Comparison of ENCODE assay signal across 27 mouse cellular contexts in the genomic region with DNA sequence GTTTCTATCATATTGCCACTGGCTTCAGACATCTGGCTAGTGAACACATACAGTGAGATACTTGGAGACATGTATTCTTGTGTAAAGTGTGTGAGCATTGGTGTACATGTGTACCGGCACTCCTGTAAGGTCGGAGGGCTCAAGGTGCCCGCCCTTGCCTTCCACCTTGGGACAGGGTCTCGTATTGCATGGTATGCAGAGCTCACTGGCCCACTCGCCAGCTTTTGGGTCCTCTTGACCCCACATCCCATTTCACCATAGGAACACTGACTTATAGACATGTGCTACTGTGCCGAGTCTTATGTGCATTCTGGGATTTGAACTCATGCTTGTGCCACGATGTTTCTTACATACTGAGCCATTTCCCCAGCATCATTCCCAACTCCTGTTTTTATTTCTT. TPM values are rescaled to one million over a fixed set of nuclear protein-coding genes. Genes with fewer than 3 reads are reported as not detected.
DNase-seq lines count a peak whose midpoint lies in the region; ATAC-seq and TF ChIP-seq lines count a peak whose summit lies in the region.
"Had no signal": no experiment of that assay in that cellular context is flagged by ENCODE, and none has a peak within 500 bp of the region (broad histone marks: within the 10 kb centered on the region; RNA-seq: fewer than 3 reads in every experiment).

No protein-coding gene starts in this region.

- no peak overlapping the region for H3K4me3 ChIP-seq in kidney, postnatal 0 days (replicated peaks; ENCODE audit: low read depth, low read length)
- H3K4me3 ChIP-seq in midbrain, embryonic 11.5 days (ENCODE audit: low read depth, low read length) = no peak overlapping the region
- H3K4me3 ChIP-seq in midbrain, embryonic 16.5 days (ENCODE audit: low read depth, low read length) = no peak overlapping the region
- H3K4me3 ChIP-seq in CH12.LX (replicated peaks in 1 of 3; ENCODE audit: low read depth in 2 of 3, low read length in 2 of 3, poor library complexity in 1 of 3) = no peak overlapping the region
- H3K4me3 ChIP-seq in stomach, postnatal 0 days (ENCODE audit: low read depth, low read length) = no peak overlapping the region
- H3K4me3 ChIP-seq: embryonic facial prominence, embryonic 13.5 days; embryonic facial prominence, embryonic 15.5 days; erythroblast, embryonic 14.5 days; forebrain, embryonic 10.5 days; forebrain, embryonic 12.5 days had no signal

- TF ChIP-seq EP300 in CH12.LX (IDR thresholded peaks at IDR 0.05; ENCODE audit: low read length) = no peak
- TF ChIP-seq EP300 in stomach, postnatal 0 days (optimal IDR thresholded peaks at IDR 0.05) = no peak

- H3K4me1 ChIP-seq in kidney, postnatal 0 days (replicated peaks; ENCODE audit: insufficient read depth, low read length) = no peaks in the 10 kb centered on the region
- no peaks in the 10 kb centered on the region for H3K4me1 ChIP-seq in midbrain, embryonic 11.5 days (ENCODE audit: control insufficient read depth, insufficient read depth, low read length)
- H3K4me1 ChIP-seq in midbrain, embryonic 16.5 days (ENCODE audit: control insufficient read depth, insufficient read depth, low read length) = no peaks in the 10 kb centered on the region
- peaks cover 0 to under 1% of the 10 kb centered on the region in 2 experiments; a peak in 1 of 4 replicates for H3K4me1 ChIP-seq in CH12.LX (ENCODE audit: control insufficient read depth in 1 of 2, insufficient read depth in 2 of 2)
- H3K4me1 ChIP-seq in stomach, postnatal 0 days (replicated peaks; ENCODE audit: control insufficient read depth, insufficient read depth) = no peaks in the 10 kb centered on the region
- H3K4me1 ChIP-seq: embryonic facial prominence, embryonic 13.5 days; embryonic facial prominence, embryonic 15.5 days; forebrain, embryonic 12.5 days had no signal

- H3K9ac ChIP-seq in kidney, postnatal 0 days (ENCODE audit: low read depth, low read length) = no peak overlapping the region
- no peak overlapping the region for H3K9ac ChIP-seq in midbrain, embryonic 11.5 days (ENCODE audit: low read length)
- no peak overlapping the region for H3K9ac ChIP-seq in midbrain, embryonic 16.5 days (ENCODE audit: low read depth, low read length)
- H3K9ac ChIP-seq in CH12.LX (ENCODE audit: insufficient read depth, low read depth) = no peak overlapping the region
- H3K9ac ChIP-seq in stomach, postnatal 0 days (ENCODE audit: low read length) = no peak overlapping the region
- H3K9ac ChIP-seq: embryonic facial prominence, embryonic 13.5 days; embryonic facial prominence, embryonic 15.5 days; forebrain, embryonic 12.5 days had no signal

- H3K27me3 ChIP-seq in kidney, postnatal 0 days (ENCODE audit: insufficient read depth, low read length) = no peaks in the 10 kb centered on the region
- no peaks in the 10 kb centered on the region for H3K27me3 ChIP-seq in midbrain, embryonic 11.5 days (ENCODE audit: control insufficient read depth, insufficient read depth, low read length)
- H3K27me3 ChIP-seq in midbrain, embryonic 16.5 days (ENCODE audit: control insufficient read depth, insufficient read depth, low read depth, low read length) = no peaks in the 10 kb centered on the region
- no peaks in the 10 kb centered on the region for H3K27me3 ChIP-seq in CH12.LX (replicated peaks)
- no peaks in the 10 kb centered on the region for H3K27me3 ChIP-seq in stomach, postnatal 0 days (ENCODE audit: control insufficient read depth, insufficient read depth, low read length)
- H3K27me3 ChIP-seq: embryonic facial prominence, embryonic 13.5 days; embryonic facial prominence, embryonic 15.5 days; forebrain, embryonic 12.5 days had no signal

- in situ Hi-C loops in CH12.LX (cut with MboI; ENCODE audit: low pct_ligation_motif_present, low pct_unique_long_range_greater_than_20kb, low sequenced_read_pairs) = no loop called here

- TF ChIP-seq CTCF in kidney, postnatal 0 days (IDR thresholded peaks at IDR 0.05; ENCODE audit: low read depth) = no peak
- no peak for TF ChIP-seq CTCF in CH12.LX (conservative IDR thresholded peaks at IDR 0.05 in 1 of 2, IDR thresholded peaks at IDR 0.05 in 1 of 2; ENCODE audit: low read depth in 2 of 2, low read length in 2 of 2)
- no peak for TF ChIP-seq CTCF in stomach, postnatal 0 days (IDR thresholded peaks at IDR 0.05; ENCODE audit: low read depth)

- dilution Hi-C loops in CH12.LX (cut with MboI; ENCODE audit: extremely low pct_ligation_motif_present, extremely low pct_unique_long_range_greater_than_20kb, low sequenced_read_pairs) = no loop called here

- H3K36me3 ChIP-seq in kidney, postnatal 0 days (ENCODE audit: insufficient read depth, low read length) = peaks cover 9% of the 10 kb centered on the region
- no peaks in the 10 kb centered on the region for H3K36me3 ChIP-seq in midbrain, embryonic 11.5 days (ENCODE audit: control insufficient read depth, insufficient read depth, low read length)
- peaks cover 6% of the 10 kb centered on the region for H3K36me3 ChIP-seq in midbrain, embryonic 16.5 days (ENCODE audit: control insufficient read depth, insufficient read depth, low read length)
- peaks cover 20 to 50% of the 10 kb centered on the region in 2 experiments for H3K36me3 ChIP-seq in CH12.LX (replicated peaks in 1 of 2; ENCODE audit: control insufficient read depth in 1 of 2, insufficient read depth in 1 of 2, low read length in 1 of 2)
- peaks cover 13% of the 10 kb centered on the region for H3K36me3 ChIP-seq in stomach, postnatal 0 days (ENCODE audit: control insufficient read depth, insufficient read depth, low read length)

- ATAC-seq in kidney, postnatal 0 days (replicated peaks; ENCODE audit: low FRiP score, low read depth) = 0 out of 2 replicates have a peak, but pooled peaks have one; percentile 21
- no peak for ATAC-seq in midbrain, embryonic 11.5 days (ENCODE audit: low FRiP score)
- ATAC-seq in midbrain, embryonic 16.5 days = no peak
- peak; percentile 53; the same call in 1 of the 2 replicates for ATAC-seq in stomach, postnatal 0 days (ENCODE audit: low FRiP score, low TSS enrichment)
- ATAC-seq: CD4-positive, CD25-positive, alpha-beta regulatory T cell, adult 4 months; forebrain, embryonic 14.5 days; forebrain, embryonic 16.5 days had no signal

- no peak for DNase-seq in kidney, postnatal 0 days (ENCODE audit: low spot score)
- no peak for DNase-seq in kidney, postnatal 4 days
- peak; percentile 35 for DNase-seq in midbrain, embryonic 11.5 days (ENCODE audit: low spot score, missing footprints)
- no peak for DNase-seq in CH12.LX (ENCODE audit: extremely low read depth)
- DNase-seq in stomach, postnatal 0 days (ENCODE audit: low spot score) = no peak
- no peak for DNase-seq in ovary, adult 18-20 months (ENCODE audit: low spot score)
- no peak for DNase-seq in thymus, postnatal 25 days
- DNase-seq: adrenal gland, adult 2 months; adrenal gland, postnatal 10 days; adrenal gland, postnatal 25 days; B cell, adult 2 months; cerebellum, adult 11 months; cerebellum, adult 18-20 months; cerebellum, adult 8-10 months; cerebellum, adult 9-11 months; cerebellum, postnatal 14 days; cerebellum, postnatal 36 days; embryo, embryonic 11 days had no signal

- no peak overlapping the region for H3K27ac ChIP-seq in kidney, postnatal 0 days
- no peak overlapping the region for H3K27ac ChIP-seq in midbrain, embryonic 11.5 days (ENCODE audit: low read depth, low read length)
- H3K27ac ChIP-seq in midbrain, embryonic 16.5 days (ENCODE audit: low read length) = no peak overlapping the region
- H3K27ac ChIP-seq in CH12.LX (ENCODE audit: insufficient read depth, low read depth) = no peak overlapping the region
- H3K27ac ChIP-seq in stomach, postnatal 0 days (replicated peaks) = no peak overlapping the region
- H3K27ac ChIP-seq: embryonic facial prominence, embryonic 13.5 days; embryonic facial prominence, embryonic 15.5 days; forebrain, embryonic 10.5 days; forebrain, embryonic 12.5 days had no signal

- TF ChIP-seq POLR2A in CH12.LX (IDR thresholded peaks at IDR 0.05; ENCODE audit: low read depth, low read length) = 0 out of 2 replicates have a peak, but pooled peaks have one; percentile 23

- 97% methylated on average over 7 of the region's 7 CpGs for WGBS in kidney, postnatal 0 days
- WGBS in midbrain, embryonic 11.5 days = 93% methylated on average over 7 of the region's 7 CpGs
- WGBS in midbrain, embryonic 16.5 days = 98% methylated on average over 7 of the region's 7 CpGs
- 94% methylated on average over 7 of the region's 7 CpGs for WGBS in stomach, postnatal 0 days

- H3K9me3 ChIP-seq in kidney, postnatal 0 days (replicated peaks; ENCODE audit: low read length) = no peaks in the 10 kb centered on the region
- H3K9me3 ChIP-seq in midbrain, embryonic 11.5 days (ENCODE audit: control insufficient read depth, low read length) = no peaks in the 10 kb centered on the region
- H3K9me3 ChIP-seq in midbrain, embryonic 16.5 days (replicated peaks; ENCODE audit: control insufficient read depth, low read length, poor library complexity, severe bottlenecking) = no peaks in the 10 kb centered on the region
- H3K9me3 ChIP-seq in CH12.LX (replicated peaks; ENCODE audit: low read length) = no peaks in the 10 kb centered on the region
- H3K9me3 ChIP-seq in stomach, postnatal 0 days (ENCODE audit: control insufficient read depth, low read length) = no peaks in the 10 kb centered on the region
- H3K9me3 ChIP-seq: embryonic facial prominence, embryonic 13.5 days; embryonic facial prominence, embryonic 15.5 days; forebrain, embryonic 10.5 days; forebrain, embryonic 12.5 days had no signal

- TF ChIP-seq RAD21 in CH12.LX (IDR thresholded peaks at IDR 0.05; ENCODE audit: low read depth, low read length) = no peak

- no peak overlapping the region for H3K4me2 ChIP-seq in kidney, postnatal 0 days (ENCODE audit: low read length)
- no peak overlapping the region for H3K4me2 ChIP-seq in midbrain, embryonic 11.5 days
- no peak overlapping the region for H3K4me2 ChIP-seq in midbrain, embryonic 16.5 days (ENCODE audit: low read length)
- H3K4me2 ChIP-seq in CH12.LX (ENCODE audit: insufficient read depth, low read depth, poor library complexity, severe bottlenecking) = no peak overlapping the region
- H3K4me2 ChIP-seq in stomach, postnatal 0 days (replicated peaks; ENCODE audit: low read depth) = no peak overlapping the region
- H3K4me2 ChIP-seq: embryonic facial prominence, embryonic 13.5 days; embryonic facial prominence, embryonic 15.5 days; forebrain, embryonic 12.5 days had no signal

- no peaks in the 10 kb centered on the region for H3K79me2 ChIP-seq in CH12.LX (replicated peaks; ENCODE audit: control insufficient read depth, extremely low read depth, insufficient read depth, poor library complexity, severe bottlenecking)

TF ChIP-seq in CH12.LX, 34 proteins besides CTCF, POLR2A, EP300 and RAD21 (continues in another document):
- TF ChIP-seq PAX5 (IDR thresholded peaks at IDR 0.05; ENCODE audit: low read length) (no peak), USF2 (conservative IDR thresholded peaks at IDR 0.05; ENCODE audit: low read depth, low read length) (no peak)

RNA-seq across cellular contexts. Expression of gene Crtc3, which starts 21.7 kb away (rescaled TPM):
- polyA plus RNA-seq in kidney, postnatal 0 days (2015; fragmentation: Nextera tagmentation; extraction: Ambion mirVana) = 18.5 and 18.9 TPM in 2 replicates
- polyA plus RNA-seq in midbrain, embryonic 11.5 days (2014; fragmentation: Nextera tagmentation; extraction: Ambion mirVana) = 7.9 and 9.2 TPM in 2 replicates
- polyA plus RNA-seq in midbrain, embryonic 16.5 days (2015; fragmentation: Nextera tagmentation; extraction: Ambion mirVana) = 12.7 and 13.7 TPM in 2 replicates
- total RNA-seq in CH12.LX (2012; rRNA removed) (3.9 and 4.4 TPM in 2 replicates), CH12.LX (2014; rRNA removed) (1.2 and 1.3 TPM in 2 replicates)
- 5.8 and 9.1 TPM in 2 replicates for polyA plus RNA-seq in CH12.LX (2012; ENCODE audit: insufficient read length, low read depth)
- polyA plus RNA-seq in stomach, postnatal 0 days (2015; fragmentation: Nextera tagmentation; extraction: Ambion mirVana) = 8.8 and 10.1 TPM in 2 replicates

Comparison
In these comparisons a context has a peak if more than half of its experiments do, and no peak if none do; other contexts are left out.
1. ATAC-seq: peak in kidney, postnatal 0 days (single experiment) and stomach, postnatal 0 days (single experiment); none in midbrain, embryonic 11.5 days (single experiment) and midbrain, embryonic 16.5 days (single experiment).